Mouse (Mus musculus) ES-E14 (cell line): Measurements from ENCODE around the gene Foxp2.

Source experiments
- CHD2 ChIP-seq: IDR thresholded peaks from 2 replicates; pipeline ENCODE4 v1.6.1; 2014; ENCODE audit warnings: mild to moderate bottlenecking, low read depth, low read length, inconsistent platforms
- ZC3H11A ChIP-seq: IDR thresholded peaks from 2 replicates; pipeline ENCODE4 v1.6.1; 2012; ENCODE audit warnings: low read depth, mild to moderate bottlenecking, inconsistent platforms, low read length, borderline replicate concordance
- ZNF384 ChIP-seq: IDR thresholded peaks from 2 replicates; pipeline ENCODE4 v1.6.1; 2012; ENCODE audit warnings: low read depth, low read length, inconsistent platforms

DNA sequence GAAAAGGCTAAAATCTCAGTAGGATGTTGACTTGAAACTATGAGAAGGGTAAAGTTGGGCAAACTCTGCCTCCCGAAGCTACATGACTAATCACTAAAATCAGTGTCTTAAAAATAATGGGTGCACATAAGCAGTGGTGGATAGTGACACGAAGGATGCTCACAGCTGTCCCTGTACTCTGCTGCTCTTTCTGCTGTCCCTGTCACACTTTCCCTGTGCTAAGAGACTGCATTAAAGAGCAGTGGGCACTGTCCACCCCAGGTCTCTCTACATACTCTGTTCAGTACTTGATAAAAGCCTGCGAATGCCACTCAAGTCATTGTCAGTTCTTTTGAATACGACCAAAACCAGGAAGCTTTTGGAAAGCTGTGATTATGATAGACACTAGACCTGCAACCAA lies 469.7 kb downstream of the Foxp2 start:
- TF ChIP-seq ZC3H11A (no peak), ZNF384 (no peak), CHD2 (no peak)
